ENCODE assay signal across 18 mouse cellular contexts in the genomic region with DNA sequence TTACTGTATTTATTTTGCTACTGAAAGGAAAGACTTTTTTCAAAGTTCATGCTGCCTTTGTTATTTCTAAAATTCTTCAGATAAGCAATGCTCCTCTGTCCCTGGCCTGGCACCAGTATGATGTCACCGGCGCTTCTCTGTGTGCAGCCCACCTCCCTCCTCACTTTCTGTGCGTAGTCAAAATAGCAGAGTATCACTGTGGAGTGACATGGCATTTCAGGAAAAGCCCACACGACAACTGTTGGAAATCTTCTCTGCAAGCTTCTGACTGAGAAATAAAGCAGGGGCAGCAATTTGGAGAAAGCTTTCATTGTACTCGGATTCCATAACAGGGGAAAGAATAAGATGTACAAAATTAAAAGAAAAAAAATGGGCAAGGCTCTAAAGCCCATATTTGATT.
"Had no signal": no experiment of that assay in that cellular context is flagged by ENCODE, and none has a peak within 500 bp of the region (broad histone marks: within the 10 kb centered on the region; RNA-seq: fewer than 3 reads in every experiment).

No protein-coding gene starts in this region.

- H3K9ac ChIP-seq: lung, embryonic 14.5 days; midbrain, embryonic 12.5 days; midbrain, embryonic 15.5 days; neural tube, embryonic 13.5 days; neural tube, embryonic 15.5 days had no signal

- DNase-seq: lung, adult 18-20 months; lung, embryonic 14.5 days; lung, postnatal 10 days; lung, postnatal 4 days; retina, postnatal 1 day; right cerebral cortex, adult 18-20 months; right cerebral cortex, postnatal 25 days; right cerebral cortex, postnatal 4 days; spleen, adult 18-20 months; thymus, adult 18-20 months; thymus, postnatal 14 days; thymus, postnatal 36 days had no signal

- H3K9me3 ChIP-seq: midbrain, embryonic 10.5 days; midbrain, embryonic 12.5 days; midbrain, embryonic 15.5 days; neural tube, embryonic 13.5 days; neural tube, embryonic 15.5 days had no signal

- H3K4me1 ChIP-seq: midbrain, embryonic 10.5 days; midbrain, embryonic 12.5 days had no signal

- H3K27ac ChIP-seq: midbrain, embryonic 10.5 days; midbrain, embryonic 12.5 days; midbrain, embryonic 15.5 days; neural tube, embryonic 13.5 days; neural tube, embryonic 15.5 days had no signal

- H3K4me2 ChIP-seq: lung, embryonic 14.5 days; midbrain, embryonic 12.5 days; midbrain, embryonic 15.5 days; neural tube, embryonic 13.5 days; neural tube, embryonic 15.5 days had no signal

- H3K4me3 ChIP-seq: midbrain, embryonic 10.5 days; midbrain, embryonic 12.5 days; midbrain, embryonic 15.5 days; myocyte; neural tube, embryonic 13.5 days; neural tube, embryonic 15.5 days had no signal

- H3K27me3 ChIP-seq: midbrain, embryonic 12.5 days; midbrain, embryonic 15.5 days; neural tube, embryonic 13.5 days; neural tube, embryonic 15.5 days had no signal

- H3K36me3 ChIP-seq: midbrain, embryonic 10.5 days; midbrain, embryonic 12.5 days; midbrain, embryonic 15.5 days; neural tube, embryonic 13.5 days; neural tube, embryonic 15.5 days had no signal
